Mouse (Mus musculus): Measurements from ENCODE around the gene Dll1. TPM values are rescaled to one million over a fixed set of nuclear protein-coding genes. Genes with fewer than 3 reads are reported as not detected.

Gene Dll1
- total RNA-seq, 2 experiments from 2014 or later, result not detected

DNA sequence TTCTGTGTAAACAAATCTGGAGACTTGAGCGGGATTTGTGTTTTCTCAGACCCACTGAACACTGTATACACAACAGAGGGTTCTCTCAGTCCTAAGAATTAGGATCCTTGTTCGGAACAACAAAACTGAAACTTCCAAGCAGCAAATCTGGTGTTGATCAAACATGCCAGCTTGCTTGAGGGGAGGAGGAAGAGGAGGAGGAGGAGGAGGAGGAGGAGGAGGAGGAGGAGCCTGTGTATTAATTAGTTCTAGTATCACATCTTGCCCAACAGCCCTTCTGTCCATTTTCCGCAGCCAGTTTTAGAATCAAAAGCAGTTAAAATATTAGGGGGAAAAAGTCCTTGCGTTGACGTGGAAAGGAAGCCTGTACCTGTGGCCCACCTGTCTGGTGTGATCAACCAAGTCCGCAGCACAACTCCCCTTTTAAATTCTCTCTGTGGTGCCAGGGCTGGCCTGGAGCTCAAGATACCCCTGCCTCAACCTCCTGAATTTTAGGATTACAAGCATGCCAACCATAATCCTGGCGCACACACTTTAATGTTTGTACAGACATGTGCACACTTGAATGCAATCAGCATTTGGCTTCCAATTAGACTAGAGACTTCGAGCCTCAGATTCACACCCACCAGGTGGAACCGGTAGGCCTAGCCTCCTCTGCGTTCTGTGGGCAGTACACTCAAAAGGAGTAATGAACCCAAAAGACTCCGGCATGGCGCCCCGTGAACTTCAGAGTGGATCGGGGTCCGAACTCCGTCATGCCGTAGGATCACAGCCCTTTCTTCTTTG, 3.3 kb upstream of the Dll1 start:
- no peak for ATAC-seq (replicated peaks; ENCODE audit: poor library complexity)

DNA sequence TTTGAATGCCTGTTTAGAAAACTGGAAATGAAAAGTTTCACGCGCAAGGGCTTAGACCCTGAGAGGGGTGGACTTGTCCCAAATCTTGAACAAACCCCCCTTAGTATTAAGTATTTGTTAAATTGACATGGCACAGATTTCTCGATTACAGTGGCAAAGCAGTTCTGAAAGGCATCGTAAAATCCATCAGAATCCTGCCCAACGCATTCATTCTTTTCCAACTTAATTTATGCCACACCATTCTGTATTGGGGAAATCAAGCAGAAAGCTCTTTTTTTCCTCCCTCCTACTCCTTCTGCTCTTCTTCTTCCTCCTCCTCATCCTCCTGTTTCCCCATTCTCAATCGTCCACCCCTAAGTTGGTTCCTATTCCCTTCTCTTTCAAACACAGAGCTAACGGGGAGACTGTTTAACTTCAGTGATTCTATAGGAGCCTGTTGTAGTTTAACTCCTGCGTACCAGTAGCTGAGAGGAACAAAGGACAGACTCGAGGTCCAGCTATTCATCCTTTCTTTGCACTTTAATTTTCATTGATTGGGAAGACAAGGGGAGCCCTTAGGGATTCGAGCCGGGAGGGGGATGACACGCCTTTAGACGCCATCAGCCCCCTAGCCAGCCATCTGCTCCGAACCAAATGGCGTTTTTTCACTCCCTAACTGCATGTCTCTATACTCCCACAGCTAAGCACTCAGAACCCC, 1.9 kb upstream of the Dll1 start:
- no peak for ATAC-seq (replicated peaks; ENCODE audit: poor library complexity)

DNA sequence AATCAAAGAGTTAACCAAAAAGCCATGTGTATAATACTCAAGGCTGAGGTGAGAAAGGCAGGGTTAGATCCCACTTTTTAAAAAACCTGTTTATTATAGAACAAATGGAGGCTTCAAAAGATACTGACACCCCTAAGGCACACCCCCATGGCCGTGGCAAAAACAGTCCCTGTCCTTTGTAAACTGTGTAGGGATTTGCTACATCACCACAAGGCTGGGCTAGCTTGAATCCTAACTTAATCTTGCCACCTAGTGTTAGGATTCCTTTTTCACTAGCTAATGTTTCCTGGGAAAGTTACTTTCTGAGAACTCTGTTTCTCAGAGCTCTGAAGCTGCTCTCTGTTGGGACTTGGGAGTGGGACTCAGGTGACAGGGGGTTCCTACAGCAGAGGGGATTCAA, 1.2 kb upstream of the Dll1 start:
- ATAC-seq (replicated peaks; ENCODE audit: poor library complexity), result no peak

DNA sequence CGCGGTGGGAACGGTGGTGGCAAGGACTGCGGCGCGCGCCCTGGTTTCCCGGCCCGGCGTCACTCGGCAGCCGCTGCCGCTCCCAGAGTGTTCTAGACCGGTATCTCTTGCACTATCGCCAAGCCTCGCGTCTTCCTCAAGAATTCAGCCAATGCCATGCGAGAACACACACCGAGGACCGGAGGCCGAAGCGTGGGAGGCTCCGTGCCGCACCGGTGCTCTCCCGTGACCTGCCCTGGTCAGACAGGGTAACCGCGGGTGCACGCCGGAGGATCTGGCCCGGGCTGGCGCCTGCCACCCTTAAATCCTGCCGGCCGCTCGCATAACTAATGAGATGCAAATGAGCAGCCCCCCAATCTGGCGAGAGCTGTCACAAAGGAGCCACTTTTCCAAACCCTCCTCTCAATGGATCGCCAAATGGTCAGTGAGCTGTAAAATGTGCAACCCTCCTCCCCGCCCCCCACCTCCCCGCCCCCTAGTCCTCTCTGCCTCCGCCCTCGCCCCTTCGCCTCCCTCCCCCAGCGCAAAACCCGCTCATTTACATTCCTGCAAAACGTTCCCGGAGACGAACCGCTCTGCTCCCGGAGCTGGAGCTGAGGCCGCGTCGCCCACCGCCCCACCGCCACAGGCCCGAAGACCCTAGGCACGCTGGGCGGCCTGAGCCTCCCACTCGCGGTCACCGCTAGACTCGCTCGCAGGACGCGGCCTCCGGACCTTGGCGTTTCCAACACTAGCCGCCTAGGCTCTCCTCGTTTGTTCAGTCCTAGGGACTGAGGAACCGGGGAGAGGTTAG, 775 bp downstream of the Dll1 start:
- ATAC-seq (replicated peaks; ENCODE audit: poor library complexity), result peak; percentile 37

DNA sequence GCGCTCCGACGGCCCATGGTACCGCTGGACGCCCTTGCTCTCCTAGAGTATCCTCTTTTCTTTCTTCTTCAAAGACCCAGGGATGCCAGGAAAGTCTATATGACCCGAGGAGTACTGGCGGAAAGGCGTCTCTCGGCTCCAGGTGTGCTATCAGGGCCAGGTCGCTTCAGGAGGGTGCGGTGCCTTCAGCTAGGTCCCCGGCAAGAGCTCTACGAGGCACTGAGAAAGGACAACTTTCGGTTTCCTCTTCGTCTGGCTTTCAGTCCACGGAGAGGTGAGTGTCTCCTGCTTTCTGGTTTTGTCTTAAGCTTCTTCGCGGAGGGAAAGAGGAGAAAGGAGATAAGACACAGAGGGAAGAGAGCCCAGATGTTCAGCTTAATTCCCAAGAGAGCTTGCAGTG, 1.4 kb downstream of the Dll1 start:
- no peak for ATAC-seq (replicated peaks; ENCODE audit: poor library complexity)

DNA sequence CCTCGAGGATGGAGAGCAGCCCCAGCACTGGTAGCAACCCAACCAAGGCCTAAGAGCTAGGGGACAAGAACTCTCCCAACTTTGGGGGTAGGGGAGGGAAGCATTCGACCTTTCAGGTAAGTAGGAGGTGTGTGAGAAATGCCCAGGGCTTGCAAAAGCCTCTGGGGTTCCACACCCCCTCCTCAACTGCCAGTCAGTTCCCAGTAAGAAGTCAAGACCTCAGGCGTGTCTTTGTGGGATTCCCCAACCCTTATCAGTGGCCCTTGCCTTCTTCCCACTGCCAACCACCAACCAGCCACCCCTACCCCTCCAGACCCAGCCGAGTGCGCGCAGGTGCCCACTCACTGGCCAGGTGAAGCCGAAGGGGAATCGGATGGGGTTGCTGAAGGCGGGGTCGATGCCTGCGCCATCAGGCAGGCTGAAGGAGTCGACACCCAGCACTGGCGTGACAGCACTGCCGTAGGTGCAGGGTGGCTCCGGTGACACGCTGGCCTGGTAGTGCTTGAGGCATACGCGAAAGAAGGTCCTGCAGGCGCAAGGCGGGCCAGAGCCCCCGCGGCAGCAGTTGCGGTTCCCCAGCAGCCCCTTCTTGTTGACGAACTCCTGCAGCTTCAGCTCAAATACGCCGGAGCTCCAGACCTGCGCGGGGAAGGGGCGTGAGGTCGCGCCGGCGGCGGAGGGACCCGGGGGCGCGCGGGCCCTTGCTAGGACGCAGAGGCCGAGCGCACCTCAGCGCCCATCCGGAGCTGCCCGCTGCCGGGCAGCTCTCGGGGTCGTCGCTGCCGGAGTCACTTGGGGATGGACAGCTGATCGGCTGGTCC, 2.1 kb downstream of the Dll1 start:
- no peak for ATAC-seq (replicated peaks; ENCODE audit: poor library complexity)

DNA sequence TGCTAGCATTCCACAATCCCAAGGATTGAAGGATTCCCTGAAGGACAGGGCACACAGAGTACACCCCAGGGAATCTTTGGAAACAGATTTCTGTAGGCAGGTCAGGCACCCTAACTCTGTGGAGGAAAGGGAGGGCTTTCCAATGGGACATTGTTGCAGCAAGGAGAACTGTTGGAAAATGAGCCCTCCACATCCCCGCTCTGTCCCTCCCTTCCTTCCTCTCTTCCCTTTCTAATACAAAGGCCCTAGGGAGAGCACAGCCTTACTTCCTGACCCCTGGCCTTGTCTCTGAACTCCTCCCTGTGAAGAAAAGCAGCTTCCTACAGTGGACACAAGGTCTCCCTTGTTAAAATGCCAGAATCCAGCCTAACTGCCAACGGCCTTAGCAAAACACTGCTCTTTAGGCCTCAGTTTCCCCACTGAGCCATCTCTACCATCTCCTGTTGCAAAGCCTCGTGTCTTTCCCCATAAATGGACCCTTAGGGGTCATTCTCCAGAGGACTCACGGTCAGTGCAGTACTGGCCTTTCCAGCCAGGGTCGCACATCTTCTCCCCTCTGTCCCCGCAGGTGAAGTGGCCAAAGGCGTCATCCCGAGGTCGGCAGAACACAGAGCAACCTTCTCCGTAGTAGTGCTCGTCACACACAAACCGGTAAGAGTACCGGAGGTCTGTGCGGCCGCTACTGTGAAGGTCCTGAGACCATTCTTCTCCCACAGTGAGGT, 3.6 kb downstream of the Dll1 start:
- ATAC-seq (replicated peaks; ENCODE audit: poor library complexity), result no peak

DNA sequence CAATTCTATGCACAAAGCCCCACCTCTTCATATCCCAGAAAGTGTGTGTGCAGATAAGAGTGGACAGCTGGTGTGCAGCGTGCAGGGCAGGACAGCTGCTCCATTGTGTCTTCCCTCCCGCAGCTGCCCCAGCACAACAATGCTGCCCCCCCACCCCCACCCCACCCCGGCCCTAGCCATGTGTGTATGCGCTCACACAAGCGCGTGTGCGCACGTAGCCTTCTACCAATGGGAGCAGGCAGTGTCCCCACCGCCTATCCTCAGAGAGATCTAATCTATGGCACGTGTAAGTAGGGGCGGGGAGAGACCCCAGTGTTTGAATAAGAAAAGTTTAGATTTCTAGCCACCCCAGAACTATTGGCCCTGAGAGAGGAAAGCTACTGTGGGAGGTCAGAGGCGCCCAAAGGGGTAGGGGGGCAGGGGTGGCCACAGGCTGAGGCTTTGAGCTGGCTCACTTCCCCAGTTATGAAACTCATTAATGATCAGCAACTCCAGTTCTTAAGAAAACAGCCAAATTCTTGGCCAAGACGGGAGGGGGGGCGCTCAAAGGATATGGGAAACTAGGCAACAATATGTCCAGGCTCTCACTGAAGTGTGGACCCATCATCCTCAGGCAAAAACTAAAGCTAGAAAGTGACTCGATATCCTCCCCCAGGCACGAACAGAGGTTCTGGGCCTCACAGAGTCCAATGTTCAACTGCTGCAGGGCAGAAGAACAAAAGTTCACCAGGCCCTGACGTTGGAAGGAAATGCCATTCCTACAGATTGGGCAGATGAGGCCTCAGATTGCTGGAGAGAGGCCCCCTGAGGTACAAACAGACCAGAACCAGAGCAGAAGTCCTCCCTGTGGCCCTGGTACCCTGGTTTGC, 4.5 kb downstream of the Dll1 start:
- ATAC-seq (replicated peaks; ENCODE audit: poor library complexity), result no peak

DNA sequence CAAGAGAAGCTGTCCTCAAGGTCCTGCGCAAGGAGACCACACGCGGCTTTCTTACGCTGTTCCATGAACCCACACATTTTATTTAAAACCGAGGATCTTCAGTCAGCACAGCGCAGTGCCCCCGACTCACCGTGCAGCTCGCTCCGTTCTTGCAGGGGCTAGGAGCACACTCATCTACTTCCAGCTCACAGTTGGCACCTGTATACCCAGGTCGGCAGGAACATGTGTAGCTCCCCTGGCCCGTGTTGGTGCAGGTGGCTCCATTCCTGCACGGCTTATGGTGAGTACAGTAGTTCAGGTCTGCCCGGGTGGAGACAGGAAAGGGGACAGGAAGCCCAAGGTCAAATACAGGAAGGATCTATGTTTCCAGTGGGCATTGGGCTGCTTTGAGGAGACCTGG, 6.3 kb downstream of the Dll1 start:
- no peak for ATAC-seq (replicated peaks; ENCODE audit: poor library complexity)

DNA sequence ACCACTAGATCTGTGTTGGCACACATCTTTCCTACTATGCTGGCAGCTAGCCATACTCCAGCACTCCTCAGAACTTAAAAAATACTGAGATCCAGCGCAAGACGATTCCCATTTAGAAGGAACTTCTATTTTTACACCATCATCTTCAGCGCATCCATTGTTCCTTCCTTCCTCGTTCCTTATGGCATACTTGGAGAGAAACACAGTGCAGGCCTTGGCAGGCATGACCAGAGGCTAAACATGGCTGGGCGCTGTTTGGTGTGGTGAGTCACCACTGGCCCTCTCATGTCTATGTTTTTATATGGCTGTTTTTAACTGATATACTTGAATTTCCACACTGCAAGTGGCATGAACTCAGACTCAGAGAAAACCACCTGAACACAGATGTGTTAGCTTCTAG, 11.0 kb downstream of the Dll1 start:
- no peak for ATAC-seq (replicated peaks; ENCODE audit: poor library complexity)

DNA sequence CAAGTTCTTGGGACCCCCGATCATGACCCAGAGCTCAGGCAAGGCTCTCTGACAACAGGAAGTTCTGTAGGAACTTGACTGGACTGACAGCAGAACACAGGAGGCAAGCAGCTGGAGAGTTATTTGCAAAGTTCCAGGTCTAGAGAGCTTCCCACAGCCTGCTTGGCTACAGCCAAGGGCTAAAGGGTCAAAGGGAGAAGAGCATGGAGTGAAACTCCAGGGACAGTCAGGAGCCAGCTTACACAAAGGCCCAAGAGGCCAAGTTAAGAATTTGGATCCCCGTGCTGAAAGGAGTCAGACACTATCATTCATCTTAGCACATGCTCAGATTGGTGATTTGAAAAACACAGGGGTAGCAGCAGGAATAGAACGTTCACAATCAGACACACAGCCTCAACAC, 13.0 kb downstream of the Dll1 start:
- ATAC-seq (replicated peaks; ENCODE audit: poor library complexity), result no peak

DNA sequence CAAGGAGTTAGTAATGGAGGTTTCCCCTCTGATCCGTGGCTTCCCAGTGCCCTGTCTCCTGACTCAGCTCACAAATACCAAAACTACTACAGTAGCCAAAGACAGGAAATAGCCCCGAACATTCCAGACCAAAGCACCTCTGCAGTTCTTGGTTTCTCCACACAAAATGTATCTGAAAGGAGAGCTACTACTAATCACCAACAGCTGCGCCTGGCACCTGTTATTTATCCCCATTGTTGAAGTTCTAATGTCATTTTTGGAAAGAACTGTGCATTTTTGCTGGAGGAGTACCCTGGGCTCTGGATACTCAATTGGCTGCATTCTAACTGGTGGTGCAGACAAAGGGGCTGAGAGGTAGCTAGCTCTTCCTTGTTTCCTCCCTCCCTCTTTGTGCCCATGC, 19.6 kb downstream of the Dll1 start:
- ATAC-seq (replicated peaks; ENCODE audit: poor library complexity), result no peak

DNA sequence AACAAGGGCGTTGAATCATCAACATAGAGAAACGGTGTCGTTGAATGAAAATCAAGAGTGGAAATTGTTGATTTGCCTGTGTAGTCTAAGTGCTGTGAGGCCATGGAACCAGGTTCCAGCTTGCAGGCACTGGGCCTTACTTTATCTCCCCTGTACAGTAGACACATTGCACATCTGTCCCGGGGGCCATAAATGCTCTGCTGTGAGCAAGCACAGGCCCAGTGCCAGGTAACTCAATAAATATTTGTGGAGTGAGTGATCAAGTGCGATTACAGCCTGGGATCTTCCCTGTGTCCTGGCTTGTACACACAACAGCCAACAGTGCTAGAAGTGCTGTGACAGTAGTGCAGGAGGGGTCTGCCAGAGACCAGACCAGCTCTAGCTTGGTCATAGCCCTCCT, 20.1 kb downstream of the Dll1 start:
- ATAC-seq (replicated peaks; ENCODE audit: poor library complexity), result no peak

DNA sequence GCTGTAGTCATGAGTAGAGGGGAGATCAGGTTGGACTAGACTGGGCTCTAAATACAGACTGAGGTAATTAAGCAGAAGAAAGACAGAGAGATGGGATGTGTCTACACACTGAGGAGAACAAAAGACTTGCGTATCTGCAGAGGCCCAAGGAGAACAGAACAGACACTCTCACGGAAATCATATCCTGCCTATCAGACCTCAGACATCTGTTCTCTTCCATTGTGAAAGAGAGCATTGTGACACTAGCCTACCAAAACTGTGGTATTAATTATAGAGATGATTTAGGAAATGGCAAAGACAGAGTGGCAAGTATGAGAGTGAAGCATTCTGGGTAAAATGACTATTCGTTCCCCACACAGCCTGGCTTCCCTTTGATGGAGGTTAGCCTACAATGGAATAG, 21.6 kb downstream of the Dll1 start:
- peak; percentile 54 for ATAC-seq (replicated peaks; ENCODE audit: poor library complexity)

DNA sequence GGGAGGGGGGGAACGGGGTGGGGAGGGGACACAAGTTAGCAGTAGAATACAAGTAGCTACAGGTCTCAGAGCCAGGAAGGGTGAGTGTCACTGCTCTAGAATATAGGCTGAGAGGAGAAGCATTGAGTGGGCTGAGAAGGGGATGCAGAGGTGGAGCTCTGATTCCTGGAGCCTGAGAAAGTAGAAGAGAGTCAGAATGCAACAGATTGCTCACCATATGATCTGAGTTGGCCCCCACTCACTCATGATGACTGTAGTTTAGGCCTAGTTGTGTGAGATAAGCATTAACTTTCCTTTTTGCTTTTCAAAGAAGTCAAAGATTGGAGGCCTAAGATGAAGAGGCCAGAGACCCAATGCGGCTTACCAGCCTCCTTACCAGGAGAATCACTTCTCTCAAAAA, 22.7 kb downstream of the Dll1 start:
- ATAC-seq (replicated peaks; ENCODE audit: poor library complexity), result no peak

DNA sequence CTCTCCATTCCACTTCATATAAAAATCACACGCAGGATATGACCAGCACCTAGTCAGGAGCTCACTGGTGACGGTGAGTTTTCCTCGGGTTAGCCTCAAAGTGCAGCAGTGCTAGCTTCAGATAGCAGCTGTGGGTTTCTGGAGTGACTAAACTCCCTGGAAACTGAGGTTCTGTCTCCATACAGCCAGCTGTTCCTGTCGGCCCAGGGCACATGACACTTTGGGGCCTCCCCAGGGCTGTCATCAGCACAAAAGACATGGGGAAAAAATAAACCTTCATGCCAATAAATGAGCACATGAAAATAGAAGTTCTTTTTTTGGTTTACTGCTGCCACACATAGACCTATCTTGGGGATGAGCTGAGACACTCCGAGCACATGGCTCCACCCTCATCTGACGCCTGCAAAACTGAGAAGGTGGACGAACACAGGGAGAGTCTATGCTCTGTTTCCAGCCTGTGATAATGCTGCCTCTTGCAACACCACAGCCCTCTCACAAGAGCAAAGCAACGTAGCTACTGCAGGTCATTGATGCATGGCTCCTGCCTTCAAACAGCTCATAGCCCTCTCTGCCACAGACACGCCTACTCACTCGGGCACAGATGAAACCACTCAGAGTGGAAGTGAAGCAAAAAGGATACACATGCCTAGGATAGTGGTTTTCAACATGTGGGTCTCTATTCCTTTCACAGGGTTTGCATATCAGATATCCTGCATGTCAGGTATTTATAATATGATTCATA, 23.6 kb downstream of the Dll1 start:
- ATAC-seq (replicated peaks; ENCODE audit: poor library complexity), result peak; percentile 77

DNA sequence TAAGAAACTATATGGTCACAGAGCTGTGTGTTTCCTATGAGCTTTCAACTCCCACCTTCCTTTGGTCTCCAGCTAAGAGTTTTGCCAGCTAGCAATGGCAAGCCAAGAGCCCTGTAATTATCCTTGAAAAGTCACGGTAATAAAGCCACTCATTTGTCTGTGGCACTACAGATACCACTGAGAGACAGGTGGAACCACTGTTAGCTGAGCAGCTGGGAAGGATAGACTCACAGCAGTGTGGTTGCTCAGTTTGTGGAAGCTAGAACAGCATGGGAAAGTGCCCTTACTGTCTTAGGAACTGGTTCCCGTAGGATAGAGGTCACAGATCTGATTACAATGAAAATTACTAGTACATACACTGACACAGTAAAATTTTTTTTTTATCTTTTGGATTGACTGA, 26.5 kb downstream of the Dll1 start:
- ATAC-seq (replicated peaks; ENCODE audit: poor library complexity), result no peak

DNA sequence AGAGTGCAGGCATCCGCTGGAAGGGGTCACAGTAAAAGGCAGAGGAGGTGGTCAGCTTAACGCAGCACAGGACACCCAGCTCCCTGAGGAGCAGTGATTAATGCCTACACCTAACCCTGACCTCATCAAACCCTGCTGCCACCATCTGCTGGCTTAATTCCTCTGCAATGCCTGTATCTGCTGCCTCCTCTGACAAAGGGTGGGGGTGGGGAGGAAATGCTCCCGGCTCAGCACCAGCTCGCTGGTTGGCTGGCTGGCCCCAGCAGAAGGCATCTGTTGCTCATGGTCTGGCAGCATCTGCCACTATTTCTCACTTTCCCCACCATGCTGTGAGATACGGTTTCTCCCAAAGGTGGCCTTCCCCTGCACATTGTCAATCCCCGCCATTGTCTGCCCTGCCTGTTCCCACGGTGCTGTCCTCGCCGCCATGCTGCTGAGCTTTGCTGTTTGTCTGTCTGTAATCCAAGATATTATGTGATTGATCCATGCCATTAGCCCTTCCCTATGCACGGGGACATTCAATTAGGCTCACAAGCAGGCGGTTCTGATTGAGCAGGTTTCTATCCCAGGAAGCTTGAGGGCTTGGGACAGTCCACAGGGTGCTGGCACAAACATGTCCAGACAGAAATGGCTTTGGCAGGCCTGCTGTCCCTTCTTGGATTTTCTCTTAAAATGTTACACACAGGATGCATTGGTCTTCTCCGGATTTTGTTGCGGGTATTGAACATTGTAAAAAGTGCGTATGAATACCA, 33.4 kb downstream of the Dll1 start:
- no peak for ATAC-seq (replicated peaks; ENCODE audit: poor library complexity)

Data from megakaryocyte progenitor cell, adult 5-6 weeks (primary cell).